ENCODE assay signal across 8 mouse cellular contexts in genomic region chr9:72883940-72884339, GRCm38 (mm10). TPM values are rescaled to one million over a fixed set of nuclear protein-coding genes. Genes with fewer than 3 reads are reported as not detected.
DNase-seq lines count a peak whose midpoint lies in the region.

No protein-coding gene starts in this region.

- H3K27me3 ChIP-seq in midbrain, embryonic 10.5 days (ENCODE audit: low read depth, poor library complexity, severe bottlenecking): no peaks in the 10 kb centered on the region

- H3K27ac ChIP-seq in midbrain, embryonic 10.5 days (replicated peaks): no peak overlapping the region

- no peaks in the 10 kb centered on the region for H3K9me3 ChIP-seq in midbrain, embryonic 10.5 days (replicated peaks)

- H3K4me1 ChIP-seq in midbrain, embryonic 10.5 days: peaks cover 50% of the 10 kb centered on the region

- peak; percentile 29 for DNase-seq in kidney, adult 18-20 months
- no peak for DNase-seq in kidney, adult 11 months
- peak; percentile 77 for DNase-seq in ZHBTc4 (ENCODE audit: low read depth, low spot score)
- DNase-seq in embryo, embryonic 9.5 days (ENCODE audit: extremely low spot score): peak; percentile 72
- DNase-seq in heart, postnatal 4 days: peak; percentile 64
- DNase-seq in layer of hippocampus, postnatal 14 days (ENCODE audit: low spot score in 2 of 2): peak; percentile 51 to 74
- DNase-seq in midbrain, embryonic 10.5 days (ENCODE audit: low spot score): peak; percentile 57
- peak; percentile 70 for DNase-seq in thymus, postnatal 0 days (ENCODE audit: low spot score)

- H3K36me3 ChIP-seq in midbrain, embryonic 10.5 days: peaks cover 55% of the 10 kb centered on the region

- H3K4me3 ChIP-seq in midbrain, embryonic 10.5 days: no peak overlapping the region

- WGBS in midbrain, embryonic 10.5 days: 22% methylated on average over 3 of the region's 3 CpGs

RNA-seq across cellular contexts. Expression of gene Pygo1, which starts 41.5 kb away (rescaled TPM):
- total RNA-seq in heart, postnatal 4 days (2021): 1 to 10 TPM; 7.0 to 7.1 TPM
- total RNA-seq in layer of hippocampus, postnatal 14 days (2021): 10 to 100 TPM; 26.0 to 28.6 TPM
- 4.9 and 5.8 TPM in 2 replicates for polyA plus RNA-seq in midbrain, embryonic 10.5 days (2016; fragmentation: Nextera tagmentation; extraction: Ambion mirVana)
- polyA plus RNA-seq in thymus, postnatal 0 days (2015; fragmentation: Nextera tagmentation; extraction: Ambion mirVana): 0.66 and 0.75 TPM in 2 replicates
